Mouse (Mus musculus) kidney, embryonic 16.5 days (tissue): Measurements from ENCODE around the gene Gm42688. TPM values are rescaled to one million over a fixed set of nuclear protein-coding genes. Genes with fewer than 3 reads are reported as not detected.

Source experiments
- ATAC-seq: fragments of 200-750 bp; cut with Nextera tagmentation; 2 replicates; pipeline ENCODE4 v1.8.0; 2017; ENCODE audit warnings: moderate TSS enrichment; ENCODE audit not compliant: low FRiP score, low TSS enrichment
- H3K27ac ChIP-seq: fragments of 300-500 bp; sonication (generic); 2 replicates; pipeline ENCODE4 v1.5.1; 2014; ENCODE audit warnings: low read length
- H3K27me3 ChIP-seq: fragments of 300-500 bp; sonication (generic); 2 replicates; pipeline ENCODE4 v1.6.1; 2014; ENCODE audit warnings: low read length, control low read depth, mixed read lengths; ENCODE audit not compliant: insufficient read depth
- H3K36me3 ChIP-seq: fragments of 300-500 bp; sonication (generic); 2 replicates; pipeline ENCODE4 v1.6.1; 2014; ENCODE audit warnings: low read length, control low read depth, mixed read lengths; ENCODE audit not compliant: insufficient read depth
- H3K4me1 ChIP-seq: fragments of 300-500 bp; sonication (generic); 2 replicates; pipeline ENCODE4 v1.6.1; 2014; ENCODE audit warnings: low read length, control low read depth, mixed read lengths; ENCODE audit not compliant: insufficient read depth
- H3K4me2 ChIP-seq: fragments of 300-500 bp; sonication (generic); replicated peaks from 2 replicates; pipeline ENCODE4 v1.6.1; 2014; ENCODE audit warnings: low read depth, low read length
- H3K4me3 ChIP-seq: fragments of 300-500 bp; sonication (generic); 2 replicates; pipeline ENCODE4 v1.5.1; 2014; ENCODE audit warnings: mild to moderate bottlenecking, low read length
- H3K9ac ChIP-seq: fragments of 300-500 bp; sonication (generic); replicated peaks from 2 replicates; pipeline ENCODE4 v1.6.1; 2014; ENCODE audit warnings: low read length
- H3K9me3 ChIP-seq: fragments of 300-500 bp; sonication (generic); 2 replicates; pipeline ENCODE4 v1.6.1; 2016; ENCODE audit warnings: low read length, control low read depth
- WGBS: fragments of 180-500 bp; shearing (Covaris S2); extraction: QIAGEN DNeasy Blood & Tissue Kit; methylation state at CpG from one replicate; pipeline ENCODE4 v1.1.7; 2014; 5-methylcytosine and 5-hydroxymethylcytosine counted together
- polyA plus RNA-seq: library from polyadenylated mRNA; unstranded; fragments of >200 nt; fragmentation: Nextera tagmentation; extraction: Ambion mirVana; gene quantifications from 2 replicates; pipeline ENCODE4 v1.2.1, GENCODE M21; 2015

Gm42688 gene
- polyA plus RNA-seq, 1 experiment from 2014 or later: 3.3 TPM

- WGBS: under 1% methylated on average over 73 of the region's 74 CpGs
- H3K4me3 ChIP-seq: peak overlapping the region; percentile 71
- peak overlapping the region; percentile 86 for H3K9ac ChIP-seq
- no peaks in the 10 kb centered on the region for H3K36me3 ChIP-seq
- H3K4me2 ChIP-seq: peak overlapping the region; percentile 99
- ATAC-seq: peak; percentile 79
- no peaks in the 10 kb centered on the region for H3K9me3 ChIP-seq
- H3K27ac ChIP-seq: peak overlapping the region; percentile 84
- no peaks in the 10 kb centered on the region for H3K27me3 ChIP-seq
- H3K4me1 ChIP-seq: peaks cover 30% of the 10 kb centered on the region
Observed at GRCm38 (mm10) chr6:83101688-83102556, 505 bp downstream of the Gm42688 start.

- 53% methylated on average over 11 of the region's 11 CpGs for WGBS
- no peak overlapping the region for H3K27ac ChIP-seq
- H3K36me3 ChIP-seq: no peaks in the 10 kb centered on the region
- H3K4me1 ChIP-seq: peaks cover 31% of the 10 kb centered on the region
- no peaks in the 10 kb centered on the region for H3K27me3 ChIP-seq
- H3K9ac ChIP-seq: no peak overlapping the region
- no peak for ATAC-seq
- H3K4me2 ChIP-seq: peak overlapping the region; percentile 99; the same call in 1 of the 2 replicates
- H3K9me3 ChIP-seq: no peaks in the 10 kb centered on the region
- no peak overlapping the region; the same call in 1 of the 2 replicates for H3K4me3 ChIP-seq
Observed at GRCm38 (mm10) chr6:83103130-83103650, 1.8 kb downstream of the Gm42688 start.

- Histone ChIP-seq H3K27me3 (no peaks in the 10 kb centered on the region), H3K36me3 (no peaks in the 10 kb centered on the region), H3K9ac (no peak overlapping the region), H3K4me1 (peaks cover 28% of the 10 kb centered on the region), H3K9me3 (no peaks in the 10 kb centered on the region), H3K27ac (no peak overlapping the region), H3K4me2 (no peak overlapping the region), H3K4me3 (no peak overlapping the region)
- 77% methylated on average over 4 of the region's 4 CpGs for WGBS
- ATAC-seq: no peak
Observed at GRCm38 (mm10) chr6:83104158-83104557, 2.7 kb downstream of the Gm42688 start.

GRCm38 (mm10) chr6:83107566-83108400, 6.4 kb downstream of the Gm42688 start:
- WGBS: 37% methylated on average over 13 of the region's 13 CpGs
- peak overlapping the region; percentile 95 for H3K9ac ChIP-seq
- peak overlapping the region; percentile 69 for H3K4me2 ChIP-seq
- H3K27ac ChIP-seq: peak overlapping the region; percentile 88; the same call in 1 of the 2 replicates
- H3K36me3 ChIP-seq: no peaks in the 10 kb centered on the region; the same call in 1 of the 2 replicates
- H3K9me3 ChIP-seq: no peaks in the 10 kb centered on the region
- peaks cover 23% of the 10 kb centered on the region for H3K4me1 ChIP-seq
- peak; percentile 20; the same call in 1 of the 2 replicates for ATAC-seq
- H3K4me3 ChIP-seq: peak overlapping the region; percentile 98; the same call in 1 of the 2 replicates
- H3K27me3 ChIP-seq: no peaks in the 10 kb centered on the region

- under 1% methylated on average over 76 of the region's 76 CpGs for WGBS
- peak; percentile 91 for ATAC-seq
Observed at GRCm38 (mm10) chr6:83108762-83109668, 7.6 kb downstream of the Gm42688 start, which contains the start of gene Mrpl53. Mrpl53 (plus strand) TSS chr6:83109040.

GRCm38 (mm10) chr6:83111510-83112136, 10.2 kb downstream of the Gm42688 start:
- Histone ChIP-seq H3K4me2 (no peak overlapping the region), H3K36me3 (no peaks in the 10 kb centered on the region; the same call in 1 of the 2 replicates), H3K9me3 (no peaks in the 10 kb centered on the region), H3K4me3 (no peak overlapping the region), H3K4me1 (peaks cover 28% of the 10 kb centered on the region), H3K9ac (no peak overlapping the region), H3K27me3 (no peaks in the 10 kb centered on the region), H3K27ac (no peak overlapping the region)
- ATAC-seq: no peak
- WGBS: 89% methylated on average over 4 of the region's 4 CpGs

More at GRCm38 (mm10) chr6:83108762-83109668, 7.6 kb downstream of the Gm42688 start, which contains the start of gene Mrpl53:
- Histone ChIP-seq H3K4me1 (peaks cover 15% of the 10 kb centered on the region), H3K9me3 (no peaks in the 10 kb centered on the region), H3K9ac (peak within 1 kb of the TSS; percentile 95), H3K27ac (peak within 1 kb of the TSS; percentile 88), H3K27me3 (no peaks in the 10 kb centered on the region), H3K36me3 (no peaks in the 10 kb centered on the region; the same call in 1 of the 2 replicates), H3K4me2 (peak within 1 kb of the TSS; percentile 69), H3K4me3 (peak within 1 kb of the TSS; percentile 98)

- peak within 1 kb of the TSS; percentile 72 for H3K4me3 ChIP-seq
- no peaks in the 10 kb centered on the region for H3K27me3 ChIP-seq
- peak; percentile 89 for ATAC-seq
- peak within 1 kb of the TSS; percentile 90 for H3K4me2 ChIP-seq
- peaks cover 17% of the 10 kb centered on the region for H3K36me3 ChIP-seq
- peaks cover 39% of the 10 kb centered on the region for H3K4me1 ChIP-seq
- H3K9me3 ChIP-seq: no peaks in the 10 kb centered on the region
- H3K9ac ChIP-seq: peak within 1 kb of the TSS; percentile 69
- WGBS: 1% methylated on average over 40 of the region's 58 CpGs
- H3K27ac ChIP-seq: peak within 1 kb of the TSS; percentile 82
Observed at GRCm38 (mm10) chr6:83115011-83115671, 13.7 kb downstream of the Gm42688 start, which contains the start of gene Mogs. Mogs (plus strand) TSS chr6:83115496.

- Histone ChIP-seq H3K4me2 (peak overlapping the region; percentile 90), H3K27ac (peak overlapping the region; percentile 21; the same call in 1 of the 2 replicates), H3K27me3 (no peaks in the 10 kb centered on the region), H3K36me3 (peaks cover 17% of the 10 kb centered on the region), H3K4me3 (peak overlapping the region; percentile 72), H3K9ac (peak overlapping the region; percentile 69), H3K4me1 (peaks cover 41% of the 10 kb centered on the region), H3K9me3 (no peaks in the 10 kb centered on the region)
- ATAC-seq: peak; percentile 59
- under 1% methylated on average over 41 of the region's 48 CpGs for WGBS
Observed at GRCm38 (mm10) chr6:83115682-83116372, 14.4 kb downstream of the Gm42688 start.
